Mouse (Mus musculus) CD4-positive, CD25-positive, alpha-beta regulatory T cell, adult 4 months (primary cell): ENCODE measurements around the gene Ticrr. TPM values are rescaled to one million over a fixed set of nuclear protein-coding genes. Genes with fewer than 3 reads are reported as not detected.

ENCODE experiments used
- polyA plus RNA-seq, 2 experiments: library from polyadenylated mRNA; unstranded; fragments of 100-300 nt; shearing (Covaris generic); gene quantifications; one replicate each; pipeline ENCODE4 v1.2.1; 2017

The Ticrr gene
- polyA plus RNA-seq, 2 experiments from 2014 or later, result 0.56 to 0.94 TPM

Other genes with a start within 250 kb of the Ticrr start
- gene Polg, start 193.8 kb upstream of the Ticrr start, polyA plus RNA-seq, result 10 to 100 TPM; 29.3 to 34.8 TPM
- not detected for gene Rhcg, start 42.5 kb upstream of the Ticrr start, polyA plus RNA-seq
- gene Kif7, start 55.5 kb downstream of the Ticrr start, polyA plus RNA-seq, result under 1 TPM in 1 of 2 experiments, not detected in 1; 0.58 TPM
- gene Plin1, start 72.7 kb downstream of the Ticrr start, polyA plus RNA-seq, result not detected
- 1 to 10 TPM; 2.9 to 3.2 TPM for gene Pex11a, start 82.9 kb downstream of the Ticrr start, polyA plus RNA-seq
- gene Wdr93, start 83.0 kb downstream of the Ticrr start, polyA plus RNA-seq, result under 1 TPM in 1 of 2 experiments, not detected in 1; 0.28 TPM
- not detected for gene Mesp1, start 133.6 kb downstream of the Ticrr start, polyA plus RNA-seq
- gene Mesp2, start 150.5 kb downstream of the Ticrr start, polyA plus RNA-seq, result under 1 TPM in 1 of 2 experiments, not detected in 1; 0.42 TPM
- gene Anpep, start 200.9 kb downstream of the Ticrr start, polyA plus RNA-seq, result under 1 TPM in 1 of 2 experiments, not detected in 1; 0.54 TPM